Mouse (Mus musculus): ENCODE measurements around the gene Plekha6. TPM values are rescaled to one million over a fixed set of nuclear protein-coding genes. Genes with fewer than 3 reads are reported as not detected.

The Plekha6 gene
- total RNA-seq, 1 experiment = 3.5 TPM

GRCm38 (mm10) chr1:133162046-133162445, 2.0 kb upstream of the Plekha6 start:
- TF ChIP-seq ZC3H11A (IDR thresholded peaks at IDR 0.05; ENCODE audit: borderline replicate concordance, low read depth, low read length) = no peak
- TF ChIP-seq ZNF384 (IDR thresholded peaks at IDR 0.05; ENCODE audit: low read depth, low read length) = no peak
- no peak for TF ChIP-seq HCFC1 (IDR thresholded peaks at IDR 0.05; ENCODE audit: borderline replicate concordance, insufficient read depth, low read length)
- no peak for TF ChIP-seq MAFK (IDR thresholded peaks at IDR 0.05; ENCODE audit: insufficient read depth, low read depth, low read length)
- no peak for TF ChIP-seq CHD2 (IDR thresholded peaks at IDR 0.05; ENCODE audit: low read depth, low read length)
- Histone ChIP-seq H3K4me1 (ENCODE audit: control insufficient read depth in 2 of 2, insufficient read depth in 2 of 2, low read length in 2 of 2, poor library complexity in 1 of 2) (peaks cover 0 to 2% of the 10 kb centered on the region in 2 experiments; a peak in 1 of 4 replicates), H3K9ac (ENCODE audit: insufficient read depth, low read depth, low read length, poor library complexity, severe bottlenecking) (no peak overlapping the region), H3K36me3 (ENCODE audit: control insufficient read depth, insufficient read depth, low read length, poor library complexity, severe bottlenecking) (no peaks in the 10 kb centered on the region), H3K9me3 (ENCODE audit: control insufficient read depth, insufficient read depth, low read depth, low read length) (no peaks in the 10 kb centered on the region), H3K4me3 (ENCODE audit: insufficient read depth in 1 of 2, low read depth in 1 of 2, low read length in 2 of 2, poor library complexity in 1 of 2, severe bottlenecking in 1 of 2) (no peak overlapping the region), H3K27ac (ENCODE audit: insufficient read depth, low read depth, low read length, poor library complexity, severe bottlenecking) (no peak overlapping the region)
- in situ Hi-C loops (cut with MboI; ENCODE audit: low sequenced_read_pairs in 2 of 2, unreplicated experiment in 2 of 2) = loop anchor here (25.0 kb wide), 2 partner anchors 200 to 450 kb away; partner anchors contain the start of genes Etnk2 (in 1 of the 2), Ren1 (in 1 of the 2) and Snrpe (in 1 of the 2)
- DNase-seq (ENCODE audit: low read depth, low spot score) = no peak

- H3K9me3 ChIP-seq (ENCODE audit: control insufficient read depth, insufficient read depth, low read depth, low read length) = no peaks in the 10 kb centered on the region
Observed at GRCm38 (mm10) chr1:133162981-133163380, 1.0 kb upstream of the Plekha6 start.

GRCm38 (mm10) chr1:133164591-133165011, 591 bp downstream of the Plekha6 start:
- no peak overlapping the region for H3K27ac ChIP-seq (ENCODE audit: insufficient read depth, low read depth, low read length, poor library complexity, severe bottlenecking)

More at GRCm38 (mm10) chr1:133162981-133163380, 1.0 kb upstream of the Plekha6 start:
- Histone ChIP-seq H3K4me1 (ENCODE audit: control insufficient read depth in 2 of 2, insufficient read depth in 2 of 2, low read length in 2 of 2, poor library complexity in 1 of 2) (peaks cover 0 to 2% of the 10 kb centered on the region in 2 experiments; a peak in 1 of 4 replicates), H3K4me3 (ENCODE audit: insufficient read depth in 1 of 2, low read depth in 1 of 2, low read length in 2 of 2, poor library complexity in 1 of 2, severe bottlenecking in 1 of 2) (no peak overlapping the region), H3K9ac (ENCODE audit: insufficient read depth, low read depth, low read length, poor library complexity, severe bottlenecking) (no peak overlapping the region), H3K27ac (ENCODE audit: insufficient read depth, low read depth, low read length, poor library complexity, severe bottlenecking) (no peak overlapping the region), H3K36me3 (ENCODE audit: control insufficient read depth, insufficient read depth, low read length, poor library complexity, severe bottlenecking) (no peaks in the 10 kb centered on the region)
- no peak for DNase-seq (ENCODE audit: low read depth, low spot score)
- TF ChIP-seq ZNF384 (IDR thresholded peaks at IDR 0.05; ENCODE audit: low read depth, low read length) (no peak), ZC3H11A (IDR thresholded peaks at IDR 0.05; ENCODE audit: borderline replicate concordance, low read depth, low read length) (no peak), CHD2 (IDR thresholded peaks at IDR 0.05; ENCODE audit: low read depth, low read length) (no peak), HCFC1 (IDR thresholded peaks at IDR 0.05; ENCODE audit: borderline replicate concordance, insufficient read depth, low read length) (no peak), MAFK (IDR thresholded peaks at IDR 0.05; ENCODE audit: insufficient read depth, low read depth, low read length) (no peak)
- in situ Hi-C loops (cut with MboI; ENCODE audit: low sequenced_read_pairs in 2 of 2, unreplicated experiment in 2 of 2) = loop anchor here (25.0 kb wide), 2 partner anchors 199 to 449 kb away; partner anchors contain the start of genes Etnk2 (in 1 of the 2), Ren1 (in 1 of the 2) and Snrpe (in 1 of the 2)

GRCm38 (mm10) chr1:133165111-133165510, 1.1 kb downstream of the Plekha6 start:
- peaks cover 0 to 6% of the 10 kb centered on the region in 2 experiments; a peak in 2 of 4 replicates for H3K4me1 ChIP-seq (ENCODE audit: control insufficient read depth in 2 of 2, insufficient read depth in 2 of 2, low read length in 2 of 2, poor library complexity in 1 of 2)
- no peaks in the 10 kb centered on the region for H3K36me3 ChIP-seq (ENCODE audit: control insufficient read depth, insufficient read depth, low read length, poor library complexity, severe bottlenecking)
- no peak overlapping the region for H3K9ac ChIP-seq (ENCODE audit: insufficient read depth, low read depth, low read length, poor library complexity, severe bottlenecking)
- DNase-seq (ENCODE audit: low read depth, low spot score) = no peak
- H3K9me3 ChIP-seq (ENCODE audit: control insufficient read depth, insufficient read depth, low read depth, low read length) = no peaks in the 10 kb centered on the region
- no peak overlapping the region for H3K27ac ChIP-seq (ENCODE audit: insufficient read depth, low read depth, low read length, poor library complexity, severe bottlenecking)
- H3K4me3 ChIP-seq (ENCODE audit: insufficient read depth in 1 of 2, low read depth in 1 of 2, low read length in 2 of 2, poor library complexity in 1 of 2, severe bottlenecking in 1 of 2) = no peak overlapping the region
- TF ChIP-seq ZC3H11A (IDR thresholded peaks at IDR 0.05; ENCODE audit: borderline replicate concordance, low read depth, low read length) = no peak
- no peak for TF ChIP-seq ZNF384 (IDR thresholded peaks at IDR 0.05; ENCODE audit: low read depth, low read length)
- no peak for TF ChIP-seq CHD2 (IDR thresholded peaks at IDR 0.05; ENCODE audit: low read depth, low read length)
- TF ChIP-seq MAFK (IDR thresholded peaks at IDR 0.05; ENCODE audit: insufficient read depth, low read depth, low read length) = no peak
- TF ChIP-seq HCFC1 (IDR thresholded peaks at IDR 0.05; ENCODE audit: borderline replicate concordance, insufficient read depth, low read length) = no peak
- in situ Hi-C loops (cut with MboI; ENCODE audit: low sequenced_read_pairs in 2 of 2, unreplicated experiment in 2 of 2) = loop anchor here (25.0 kb wide), 2 partner anchors 197 to 447 kb away; partner anchors contain the start of genes Etnk2 (in 1 of the 2), Ren1 (in 1 of the 2) and Snrpe (in 1 of the 2)

More at GRCm38 (mm10) chr1:133164591-133165011, 591 bp downstream of the Plekha6 start:
- no peaks in the 10 kb centered on the region for H3K36me3 ChIP-seq (ENCODE audit: control insufficient read depth, insufficient read depth, low read length, poor library complexity, severe bottlenecking)
- peaks cover 0 to 6% of the 10 kb centered on the region in 2 experiments; a peak in 2 of 4 replicates for H3K4me1 ChIP-seq (ENCODE audit: control insufficient read depth in 2 of 2, insufficient read depth in 2 of 2, low read length in 2 of 2, poor library complexity in 1 of 2)
- no peak overlapping the region for H3K9ac ChIP-seq (ENCODE audit: insufficient read depth, low read depth, low read length, poor library complexity, severe bottlenecking)
- DNase-seq (ENCODE audit: low read depth, low spot score) = no peak
- H3K4me3 ChIP-seq (ENCODE audit: insufficient read depth in 1 of 2, low read depth in 1 of 2, low read length in 2 of 2, poor library complexity in 1 of 2, severe bottlenecking in 1 of 2) = peak overlapping the region; percentile 66 to 68
- H3K9me3 ChIP-seq (ENCODE audit: control insufficient read depth, insufficient read depth, low read depth, low read length) = no peaks in the 10 kb centered on the region
- in situ Hi-C loops (cut with MboI; ENCODE audit: low sequenced_read_pairs in 2 of 2, unreplicated experiment in 2 of 2) = loop anchor here (25.0 kb wide), 2 partner anchors 198 to 448 kb away; partner anchors contain the start of genes Etnk2 (in 1 of the 2), Ren1 (in 1 of the 2) and Snrpe (in 1 of the 2)
- TF ChIP-seq MAFK (IDR thresholded peaks at IDR 0.05; ENCODE audit: insufficient read depth, low read depth, low read length) = no peak
- TF ChIP-seq HCFC1 (IDR thresholded peaks at IDR 0.05; ENCODE audit: borderline replicate concordance, insufficient read depth, low read length) = no peak

Data from ES-E14 (cell line).